In genomic region chr3:134629166-134630134, GRCm38 (mm10) we compare ENCODE assay signal across 7 mouse cellular contexts.
DNase-seq lines count a peak whose midpoint lies in the region; ATAC-seq and TF ChIP-seq lines count a peak whose summit lies in the region.

No protein-coding gene starts in this region.

- no peaks in the 10 kb centered on the region for H3K27me3 ChIP-seq in embryonic facial prominence, embryonic 10.5 days (replicated peaks; ENCODE audit: low read depth, poor library complexity, severe bottlenecking)
- no peaks in the 10 kb centered on the region for H3K27me3 ChIP-seq in stomach, embryonic 16.5 days (ENCODE audit: control insufficient read depth, insufficient read depth, low read length)

- H3K27ac ChIP-seq in embryonic facial prominence, embryonic 10.5 days (replicated peaks), result peak overlapping the region; percentile 73
- H3K27ac ChIP-seq in layer of hippocampus, adult 2 months, result no peak overlapping the region
- H3K27ac ChIP-seq in stomach, embryonic 16.5 days (ENCODE audit: low read length), result no peak overlapping the region

- DNase-seq in thymus, postnatal 25 days, result peak; percentile 3
- no peak for DNase-seq in thymus, postnatal 36 days
- DNase-seq in embryonic facial prominence, embryonic 10.5 days (ENCODE audit: low spot score), result peak; percentile 69
- peak; percentile 45 to 58 for DNase-seq in heart, postnatal 10 days
- DNase-seq in layer of hippocampus, adult 2 months (ENCODE audit: low spot score in 2 of 2), result peak; percentile 11 to 31
- peak; percentile 72 for DNase-seq in mesoderm, embryonic 11.5 days (ENCODE audit: low read depth, low spot score)

- no peaks in the 10 kb centered on the region for H3K36me3 ChIP-seq in embryonic facial prominence, embryonic 10.5 days (replicated peaks)
- H3K36me3 ChIP-seq in stomach, embryonic 16.5 days (ENCODE audit: control insufficient read depth, insufficient read depth, low read length), result no peaks in the 10 kb centered on the region

- no peak overlapping the region for H3K9ac ChIP-seq in stomach, embryonic 16.5 days (ENCODE audit: low read length)

- TF ChIP-seq CTCF in layer of hippocampus, adult 2 months (conservative IDR thresholded peaks at IDR 0.05), result peak; percentile 86

- peak; percentile 44; the same call in 1 of the 2 replicates for ATAC-seq in stomach, embryonic 16.5 days (ENCODE audit: insufficient read depth, low FRiP score)

- H3K4me1 ChIP-seq in embryonic facial prominence, embryonic 10.5 days, result peaks cover 9% of the 10 kb centered on the region
- peaks cover 4% of the 10 kb centered on the region; the same call in 1 of the 2 replicates for H3K4me1 ChIP-seq in stomach, embryonic 16.5 days (ENCODE audit: control insufficient read depth, insufficient read depth, low read length)

- peak overlapping the region; percentile 59 for H3K4me2 ChIP-seq in stomach, embryonic 16.5 days (ENCODE audit: low read depth, low read length)

- WGBS in embryonic facial prominence, embryonic 10.5 days, result 38% methylated on average over 16 of the region's 16 CpGs
- WGBS in stomach, embryonic 16.5 days, result 16% methylated on average over 16 of the region's 16 CpGs

- H3K4me3 ChIP-seq in embryonic facial prominence, embryonic 10.5 days, result peak overlapping the region; percentile 43
- H3K4me3 ChIP-seq in layer of hippocampus, adult 2 months, result peak overlapping the region; percentile 34; the same call in 1 of the 2 replicates
- H3K4me3 ChIP-seq in stomach, embryonic 16.5 days (replicated peaks; ENCODE audit: low read length), result peak overlapping the region; percentile 31

- intact Hi-C loops in heart, postnatal 10 days (cut with DNase I), result loop anchor here (1.0 to 10.0 kb wide), 4 partner anchors 753 to 1545 kb away; partner anchors contain the start of gene Ppa2

- no peaks in the 10 kb centered on the region for H3K9me3 ChIP-seq in embryonic facial prominence, embryonic 10.5 days
- H3K9me3 ChIP-seq in stomach, embryonic 16.5 days (replicated peaks; ENCODE audit: control insufficient read depth, low read length), result no peaks in the 10 kb centered on the region

Comparison
In these comparisons a context has a peak if more than half of its experiments do, and no peak if none do; other contexts are left out.
1. DNase-seq: peak in thymus, postnatal 25 days (single experiment), embryonic facial prominence, embryonic 10.5 days (single experiment), heart, postnatal 10 days (2 of 2), layer of hippocampus, adult 2 months (2 of 2) and mesoderm, embryonic 11.5 days (single experiment); none in thymus, postnatal 36 days (0 of 2).
2. Peak in every context shown above with its lines, with median percentiles within 50 percentile points of each other: H3K4me3 ChIP-seq.